Mouse (Mus musculus) neural tube, embryonic 13.5 days (tissue): ENCODE data around the gene Kcnj1. TPM values are rescaled to one million over a fixed set of nuclear protein-coding genes. Genes with fewer than 3 reads are reported as not detected.

Experiments
- ATAC-seq: fragments of 200-750 bp; cut with Nextera tagmentation; 2 replicates; pipeline ENCODE4 v1.8.0; 2017; ENCODE audit warnings: low read depth, mild to moderate bottlenecking, moderate TSS enrichment, moderate library complexity
- H3K27ac ChIP-seq: fragments of 300-500 bp; sonication (generic); replicated peaks from 2 replicates; pipeline ENCODE4 v1.5.1; 2015; ENCODE audit warnings: moderate library complexity, mild to moderate bottlenecking, inconsistent platforms
- H3K27me3 ChIP-seq: fragments of 300-500 bp; sonication (generic); 2 replicates; pipeline ENCODE4 v1.6.1; 2015; ENCODE audit warnings: mild to moderate bottlenecking, inconsistent platforms
- H3K36me3 ChIP-seq: fragments of 300-500 bp; sonication (generic); 2 replicates; pipeline ENCODE4 v1.6.1; 2015; ENCODE audit warnings: mild to moderate bottlenecking, inconsistent platforms
- H3K4me1 ChIP-seq: fragments of 300-500 bp; sonication (generic); replicated peaks from 2 replicates; pipeline ENCODE4 v1.6.1; 2015; ENCODE audit warnings: inconsistent platforms
- H3K4me2 ChIP-seq: fragments of 300-500 bp; sonication (generic); 2 replicates; pipeline ENCODE4 v1.6.1; 2015; ENCODE audit warnings: inconsistent platforms, mild to moderate bottlenecking, moderate library complexity
- H3K4me3 ChIP-seq: fragments of 300-500 bp; sonication (generic); 2 replicates; pipeline ENCODE4 v1.5.1; 2015; ENCODE audit warnings: mild to moderate bottlenecking, inconsistent platforms
- H3K9ac ChIP-seq: fragments of 300-500 bp; sonication (generic); 2 replicates; pipeline ENCODE4 v1.6.1; 2015; ENCODE audit warnings: moderate library complexity, mild to moderate bottlenecking, inconsistent platforms
- H3K9me3 ChIP-seq: fragments of 300-500 bp; sonication (generic); 2 replicates; pipeline ENCODE4 v1.6.1; 2016; ENCODE audit warnings: inconsistent platforms
- WGBS: fragments of 180-500 bp; shearing (Covaris S2); methylation state at CpG from one replicate; pipeline ENCODE4 v1.1.7; 2015; 5-methylcytosine and 5-hydroxymethylcytosine counted together
- polyA plus RNA-seq: library from polyadenylated mRNA; unstranded; fragments of >200 nt; fragmentation: Nextera tagmentation; extraction: Ambion mirVana; gene quantifications from 2 replicates; pipeline ENCODE4 v1.2.1, GENCODE M21; 2015

Gene Kcnj1
- not detected in 2 replicates for polyA plus RNA-seq

GRCm38 (mm10) chr9:32372202-32372601, at the start of gene Kcnj1:
Gene Kcnj1 (plus strand): TSS chr9:32372493.
- H3K9ac ChIP-seq: no peak within 1 kb of the TSS
- no peaks in the 10 kb centered on the region for H3K36me3 ChIP-seq
- H3K4me2 ChIP-seq: no peak within 1 kb of the TSS
- no peak within 1 kb of the TSS for H3K4me3 ChIP-seq
- H3K27me3 ChIP-seq: no peaks in the 10 kb centered on the region
- 88% methylated on average over 6 of the region's 6 CpGs for WGBS
- H3K27ac ChIP-seq: no peak within 1 kb of the TSS
- ATAC-seq: no peak
- H3K4me1 ChIP-seq: peaks cover 12% of the 10 kb centered on the region
- H3K9me3 ChIP-seq: no peaks in the 10 kb centered on the region

- H3K27me3 ChIP-seq: no peaks in the 10 kb centered on the region
- H3K4me1 ChIP-seq: no peaks in the 10 kb centered on the region
- H3K9me3 ChIP-seq: no peaks in the 10 kb centered on the region
- 58% methylated on average over 7 of the region's 7 CpGs for WGBS
- ATAC-seq: no peak
- H3K27ac ChIP-seq: no peak overlapping the region
- H3K4me2 ChIP-seq: no peak overlapping the region
- no peak overlapping the region for H3K9ac ChIP-seq
- no peaks in the 10 kb centered on the region for H3K36me3 ChIP-seq
- no peak overlapping the region for H3K4me3 ChIP-seq
Observed at GRCm38 (mm10) chr9:32323610-32324009, 48.7 kb upstream of the Kcnj1 start.

- ATAC-seq: no peak
- Histone ChIP-seq H3K4me3 (no peak overlapping the region), H3K4me2 (no peak overlapping the region), H3K36me3 (no peaks in the 10 kb centered on the region), H3K9ac (no peak overlapping the region), H3K27me3 (no peaks in the 10 kb centered on the region), H3K27ac (no peak overlapping the region), H3K4me1 (no peaks in the 10 kb centered on the region), H3K9me3 (no peaks in the 10 kb centered on the region)
- WGBS: 94% methylated on average over 4 of the region's 4 CpGs
Observed at GRCm38 (mm10) chr9:32328777-32329176, 43.5 kb upstream of the Kcnj1 start.

- H3K4me3 ChIP-seq: no peak overlapping the region
- H3K27me3 ChIP-seq: no peaks in the 10 kb centered on the region
- no peaks in the 10 kb centered on the region for H3K4me1 ChIP-seq
- H3K27ac ChIP-seq: no peak overlapping the region
- no peak overlapping the region for H3K9ac ChIP-seq
- 82% methylated on average over 5 of the region's 5 CpGs for WGBS
- no peaks in the 10 kb centered on the region for H3K36me3 ChIP-seq
- ATAC-seq: no peak
- no peaks in the 10 kb centered on the region for H3K9me3 ChIP-seq
- no peak overlapping the region for H3K4me2 ChIP-seq
Observed at GRCm38 (mm10) chr9:32331162-32331561, 41.1 kb upstream of the Kcnj1 start.

- Histone ChIP-seq H3K27me3 (no peaks in the 10 kb centered on the region), H3K4me2 (no peak overlapping the region), H3K4me1 (no peaks in the 10 kb centered on the region), H3K9ac (no peak overlapping the region), H3K36me3 (no peaks in the 10 kb centered on the region), H3K4me3 (no peak overlapping the region), H3K27ac (no peak overlapping the region), H3K9me3 (no peaks in the 10 kb centered on the region)
- ATAC-seq: no peak
- WGBS: 82% methylated on average over 13 of the region's 13 CpGs
Observed at GRCm38 (mm10) chr9:32335389-32336150, 36.7 kb upstream of the Kcnj1 start.

GRCm38 (mm10) chr9:32340831-32341230, 31.5 kb upstream of the Kcnj1 start:
- Histone ChIP-seq H3K36me3 (no peaks in the 10 kb centered on the region), H3K9ac (no peak overlapping the region), H3K27ac (no peak overlapping the region), H3K4me3 (no peak overlapping the region), H3K4me2 (no peak overlapping the region), H3K27me3 (peaks cover 45% of the 10 kb centered on the region), H3K9me3 (no peaks in the 10 kb centered on the region), H3K4me1 (peaks cover 17% of the 10 kb centered on the region)
- ATAC-seq: no peak
- 72% methylated on average over 5 of the region's 5 CpGs for WGBS

GRCm38 (mm10) chr9:32342929-32343328, 29.4 kb upstream of the Kcnj1 start:
- Histone ChIP-seq H3K9ac (no peak overlapping the region), H3K4me2 (0 out of 2 replicates have a peak overlapping the region, but pooled peaks have one; percentile 65), H3K36me3 (no peaks in the 10 kb centered on the region), H3K9me3 (no peaks in the 10 kb centered on the region), H3K4me1 (peaks cover 17% of the 10 kb centered on the region), H3K27ac (no peak overlapping the region), H3K27me3 (peaks cover 60% of the 10 kb centered on the region), H3K4me3 (no peak overlapping the region)
- WGBS: 21% methylated on average over 8 of the region's 8 CpGs
- no peak for ATAC-seq

GRCm38 (mm10) chr9:32344051-32344450, 28.2 kb upstream of the Kcnj1 start, which contains the start of gene Kcnj5:
Gene Kcnj5 (minus strand): TSS chr9:32344350.
- Histone ChIP-seq H3K27ac (no peak within 1 kb of the TSS), H3K4me3 (peak within 1 kb of the TSS; percentile 38), H3K9me3 (no peaks in the 10 kb centered on the region), H3K4me1 (peaks cover 17% of the 10 kb centered on the region), H3K4me2 (peak within 1 kb of the TSS; percentile 65), H3K27me3 (peaks cover 60% of the 10 kb centered on the region), H3K36me3 (no peaks in the 10 kb centered on the region), H3K9ac (peak within 1 kb of the TSS; percentile 65)
- 1% methylated on average over 20 of the region's 20 CpGs for WGBS
- ATAC-seq: peak; percentile 37; the same call in 1 of the 2 replicates

GRCm38 (mm10) chr9:32344489-32344888, 27.8 kb upstream of the Kcnj1 start:
- Histone ChIP-seq H3K4me2 (peak overlapping the region; percentile 65), H3K36me3 (no peaks in the 10 kb centered on the region), H3K9ac (peak overlapping the region; percentile 65), H3K27me3 (peaks cover 60% of the 10 kb centered on the region), H3K4me1 (peaks cover 17% of the 10 kb centered on the region), H3K9me3 (no peaks in the 10 kb centered on the region), H3K27ac (no peak overlapping the region), H3K4me3 (peak overlapping the region; percentile 38)
- 3% methylated on average over 21 of the region's 21 CpGs for WGBS
- peak; percentile 42 for ATAC-seq

GRCm38 (mm10) chr9:32348096-32348495, 24.2 kb upstream of the Kcnj1 start:
- H3K9me3 ChIP-seq: no peaks in the 10 kb centered on the region
- H3K4me1 ChIP-seq: peaks cover 26% of the 10 kb centered on the region
- H3K27ac ChIP-seq: no peak overlapping the region
- H3K4me3 ChIP-seq: no peak overlapping the region
- H3K36me3 ChIP-seq: no peaks in the 10 kb centered on the region
- WGBS: 65% methylated on average over 8 of the region's 8 CpGs
- ATAC-seq: no peak
- no peak overlapping the region for H3K4me2 ChIP-seq
- no peak overlapping the region for H3K9ac ChIP-seq
- peaks cover 53% of the 10 kb centered on the region for H3K27me3 ChIP-seq

GRCm38 (mm10) chr9:32349344-32349743, 22.9 kb upstream of the Kcnj1 start:
- ATAC-seq: no peak
- Histone ChIP-seq H3K27ac (no peak overlapping the region), H3K9ac (no peak overlapping the region), H3K4me2 (no peak overlapping the region), H3K36me3 (no peaks in the 10 kb centered on the region), H3K27me3 (peaks cover 41% of the 10 kb centered on the region), H3K9me3 (no peaks in the 10 kb centered on the region), H3K4me3 (no peak overlapping the region), H3K4me1 (peaks cover 14% of the 10 kb centered on the region)
- WGBS: 90% methylated on average over 10 of the region's 10 CpGs

GRCm38 (mm10) chr9:32350332-32350731, 22.0 kb upstream of the Kcnj1 start:
- no peak for ATAC-seq
- H3K9me3 ChIP-seq: no peaks in the 10 kb centered on the region
- no peak overlapping the region for H3K4me3 ChIP-seq
- H3K9ac ChIP-seq: no peak overlapping the region
- no peak overlapping the region for H3K27ac ChIP-seq
- WGBS: 2% methylated on average over 6 of the region's 6 CpGs
- H3K36me3 ChIP-seq: no peaks in the 10 kb centered on the region
- peaks cover 31% of the 10 kb centered on the region for H3K27me3 ChIP-seq
- no peak overlapping the region for H3K4me2 ChIP-seq
- H3K4me1 ChIP-seq: peaks cover 8% of the 10 kb centered on the region

GRCm38 (mm10) chr9:32360770-32361169, 11.5 kb upstream of the Kcnj1 start:
- H3K27me3 ChIP-seq: no peaks in the 10 kb centered on the region
- H3K4me1 ChIP-seq: no peaks in the 10 kb centered on the region
- H3K4me3 ChIP-seq: no peak overlapping the region
- no peak overlapping the region for H3K9ac ChIP-seq
- H3K27ac ChIP-seq: no peak overlapping the region
- no peaks in the 10 kb centered on the region for H3K9me3 ChIP-seq
- ATAC-seq: no peak
- no peak overlapping the region for H3K4me2 ChIP-seq
- H3K36me3 ChIP-seq: no peaks in the 10 kb centered on the region
- 77% methylated on average over 1 of the region's 1 CpGs for WGBS
